Mouse (Mus musculus): Measurements from ENCODE around the gene G6pc3.

DNA sequence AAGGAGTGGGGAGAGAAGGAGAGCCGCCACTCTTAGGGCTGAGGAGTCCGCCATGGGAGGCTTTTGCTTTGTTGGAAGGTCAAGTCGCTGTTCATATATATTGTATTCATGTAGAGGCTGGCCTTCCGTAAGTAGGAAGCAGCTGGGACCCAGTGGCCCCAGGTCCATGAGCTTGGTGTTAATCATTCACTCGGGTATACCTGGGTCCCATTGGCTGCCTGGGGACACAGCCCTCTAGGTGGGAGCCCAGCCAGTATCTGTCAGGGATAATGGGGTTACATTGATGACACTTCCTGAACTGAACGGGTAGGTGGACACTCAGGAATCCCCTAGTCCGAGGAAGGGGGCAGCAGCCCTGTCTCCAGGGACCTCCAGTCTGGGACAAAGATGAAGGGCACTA, 47.1 kb upstream of the G6pc3 start:
- no peak for TF ChIP-seq CTCF (IDR thresholded peaks at IDR 0.05)
- no peak for TF ChIP-seq POLR2A (IDR thresholded peaks at IDR 0.05; ENCODE audit: insufficient read depth, low read depth, low read length)

Data from heart, adult 2 months (tissue).